ENCODE assay signal across 9 mouse cellular contexts in the genomic region with DNA sequence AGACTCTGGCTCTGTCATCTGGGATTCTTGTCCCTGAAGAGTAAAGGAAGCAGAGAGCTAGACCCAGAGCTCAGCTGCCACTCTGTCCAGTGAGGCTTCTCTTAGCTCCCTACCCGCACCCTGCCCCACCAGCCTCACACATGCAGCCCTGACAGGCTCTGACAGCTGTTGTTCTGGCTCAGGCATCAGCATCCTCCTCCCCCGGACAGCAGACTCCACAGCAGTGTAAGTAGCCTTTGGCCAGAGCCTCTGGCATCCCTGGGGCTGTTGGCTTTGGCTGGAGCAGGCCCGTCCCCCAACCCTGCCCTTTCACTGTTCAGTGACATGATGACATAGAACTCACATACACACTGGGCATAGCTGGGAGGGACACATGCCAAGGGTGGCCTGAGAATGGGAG. TPM values are rescaled to one million over a fixed set of nuclear protein-coding genes. Genes with fewer than 3 reads are reported as not detected.
DNase-seq lines count a peak whose midpoint lies in the region; ATAC-seq lines count a peak whose summit lies in the region.
"Had no signal": no experiment of that assay in that cellular context is flagged by ENCODE, and none has a peak within 500 bp of the region (broad histone marks: within the 10 kb centered on the region; RNA-seq: fewer than 3 reads in every experiment).

No protein-coding gene starts in this region.

- H3K36me3 ChIP-seq in embryonic facial prominence, embryonic 14.5 days (ENCODE audit: control insufficient read depth, insufficient read depth, low read length) = no peaks in the 10 kb centered on the region
- H3K36me3 ChIP-seq in midbrain, embryonic 14.5 days (ENCODE audit: control insufficient read depth, insufficient read depth, low read length) = no peaks in the 10 kb centered on the region

- H3K4me2 ChIP-seq in embryonic facial prominence, embryonic 14.5 days (ENCODE audit: low read depth, low read length) = no peak overlapping the region
- H3K4me2 ChIP-seq in midbrain, embryonic 14.5 days (ENCODE audit: low read length) = no peak overlapping the region

- no peaks in the 10 kb centered on the region for H3K27me3 ChIP-seq in embryonic facial prominence, embryonic 14.5 days (replicated peaks; ENCODE audit: control insufficient read depth, insufficient read depth, low read length)
- no peaks in the 10 kb centered on the region for H3K27me3 ChIP-seq in midbrain, embryonic 14.5 days (ENCODE audit: control insufficient read depth, insufficient read depth, low read length)
- H3K27me3 ChIP-seq: Patski had no signal

- 41% methylated on average over 3 of the region's 3 CpGs for WGBS in embryonic facial prominence, embryonic 14.5 days
- 52% methylated on average over 3 of the region's 3 CpGs for WGBS in midbrain, embryonic 14.5 days

- H3K9ac ChIP-seq in embryonic facial prominence, embryonic 14.5 days (ENCODE audit: low read depth, low read length) = no peak overlapping the region
- no peak overlapping the region for H3K9ac ChIP-seq in midbrain, embryonic 14.5 days (replicated peaks; ENCODE audit: low read length)

- intact Hi-C loops in left cerebral cortex, postnatal 4 days (cut with DNase I) = no loop called here
- intact Hi-C loops in left cerebral cortex, postnatal 36 days (cut with DNase I) = no loop called here

- ATAC-seq in embryonic facial prominence, embryonic 14.5 days (ENCODE audit: low read depth) = peak; percentile 89
- no peak for ATAC-seq in midbrain, embryonic 14.5 days (ENCODE audit: low FRiP score, low TSS enrichment)
- ATAC-seq in megakaryocyte-erythroid progenitor cell, adult 5-6 weeks (replicated peaks; ENCODE audit: low FRiP score, low TSS enrichment, poor library complexity, severe bottlenecking) = no peak
- ATAC-seq: Patski had no signal

- peak; percentile 80 for DNase-seq in left cerebral cortex, postnatal 4 days
- no peak for DNase-seq in left cerebral cortex, postnatal 36 days (ENCODE audit: low spot score in 2 of 2)
- DNase-seq in embryonic facial prominence, embryonic 14.5 days (ENCODE audit: low spot score) = peak; percentile 74
- DNase-seq in heart, adult 9 months (ENCODE audit: low spot score in 2 of 2) = peak; percentile 44 to 56
- DNase-seq in midbrain, embryonic 14.5 days = peak; percentile 7
- DNase-seq in urinary bladder, postnatal 36 days (ENCODE audit: low spot score in 2 of 2) = no peak

- H3K9me3 ChIP-seq in embryonic facial prominence, embryonic 14.5 days (ENCODE audit: control insufficient read depth, low read length) = no peaks in the 10 kb centered on the region
- H3K9me3 ChIP-seq in midbrain, embryonic 14.5 days (ENCODE audit: control insufficient read depth, low read length) = no peaks in the 10 kb centered on the region

- no peaks in the 10 kb centered on the region; the same call in 1 of the 2 replicates for H3K4me1 ChIP-seq in embryonic facial prominence, embryonic 14.5 days (ENCODE audit: control insufficient read depth, insufficient read depth, low read length)
- H3K4me1 ChIP-seq in midbrain, embryonic 14.5 days (ENCODE audit: control insufficient read depth, insufficient read depth, low read length) = no peaks in the 10 kb centered on the region

- H3K27ac ChIP-seq in embryonic facial prominence, embryonic 14.5 days (replicated peaks; ENCODE audit: low read depth, low read length) = no peak overlapping the region
- no peak overlapping the region for H3K27ac ChIP-seq in midbrain, embryonic 14.5 days (replicated peaks; ENCODE audit: low read depth, low read length)

- H3K4me3 ChIP-seq in embryonic facial prominence, embryonic 14.5 days (ENCODE audit: low read depth, low read length) = no peak overlapping the region
- H3K4me3 ChIP-seq in midbrain, embryonic 14.5 days (replicated peaks; ENCODE audit: low read depth, low read length) = no peak overlapping the region
- H3K4me3 ChIP-seq: erythroblast, embryonic 14.5 days had no signal

RNA-seq across cellular contexts. Expression of a gene that starts 35.4 kb away (rescaled TPM):
- total RNA-seq in left cerebral cortex, postnatal 4 days (2021) = 10 to 100 TPM; 10.6 to 11.0 TPM
- 1 to 10 TPM; 4.1 to 4.2 TPM for total RNA-seq in left cerebral cortex, postnatal 36 days (2021)
- polyA plus RNA-seq in embryonic facial prominence, embryonic 14.5 days (2014; fragmentation: Nextera tagmentation; extraction: Ambion mirVana) = 49.8 and 57.3 TPM in 2 replicates
- polyA plus RNA-seq in midbrain, embryonic 14.5 days (2014; fragmentation: Nextera tagmentation; extraction: Ambion mirVana) = 2.3 and 3.1 TPM in 2 replicates
- total RNA-seq in megakaryocyte-erythroid progenitor cell, adult 5-6 weeks (2014; fragmentation: Nextera tagmentation) = 111 and 112 TPM in 2 replicates
- 124 and 143 TPM in 2 replicates for total RNA-seq in megakaryocyte-erythroid progenitor cell, adult 5-6 weeks (2017)

Comparison
In these comparisons a context has a peak if more than half of its experiments do, and no peak if none do; other contexts are left out.
1. DNase-seq: peak in left cerebral cortex, postnatal 4 days (single experiment), embryonic facial prominence, embryonic 14.5 days (single experiment), heart, adult 9 months (2 of 2) and midbrain, embryonic 14.5 days (single experiment); none in left cerebral cortex, postnatal 36 days (0 of 2) and urinary bladder, postnatal 36 days (0 of 2).
2. RNA of a gene that starts 35.4 kb away (total RNA-seq): 111 to 143 TPM in megakaryocyte-erythroid progenitor cell, adult 5-6 weeks; 10.6 to 11.0 TPM in left cerebral cortex, postnatal 4 days and 4.1 to 4.2 TPM in left cerebral cortex, postnatal 36 days; every median in the first group is over 4 times any median in the second.